Mouse (Mus musculus): ENCODE data around the gene Setd4.

DNA sequence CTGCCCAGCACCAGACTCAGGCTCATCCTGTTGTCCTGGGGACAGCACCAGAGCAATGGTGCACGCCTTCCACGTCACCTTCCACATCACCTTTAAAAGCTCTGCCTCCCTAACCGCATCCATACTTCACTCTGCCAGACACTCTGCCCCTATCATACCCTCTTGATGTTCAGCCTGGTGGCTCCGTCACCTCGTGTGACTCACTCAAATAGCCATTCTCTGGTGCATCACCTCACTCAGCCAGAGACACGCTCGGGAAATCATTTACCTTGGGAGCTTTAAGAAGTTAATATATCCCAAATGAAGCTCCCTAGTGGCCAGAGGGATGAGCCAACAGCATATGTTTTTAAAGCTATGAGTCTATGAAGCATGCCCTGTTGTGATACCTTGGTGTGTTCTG is 7.1 kb downstream of the Setd4 start:
- TF ChIP-seq CTCF (IDR thresholded peaks at IDR 0.05; ENCODE audit: control insufficient read depth, insufficient read depth, insufficient read length) = no peak
- no peak for TF ChIP-seq FOSL1 (IDR thresholded peaks at IDR 0.05; ENCODE audit: insufficient read depth, low read length, poor library complexity, severe bottlenecking)
- TF ChIP-seq MAX (IDR thresholded peaks at IDR 0.05) = no peak
- TF ChIP-seq USF1 (IDR thresholded peaks at IDR 0.05; ENCODE audit: low read depth) = no peak
- TF ChIP-seq MYOG (IDR thresholded peaks at IDR 0.05; ENCODE audit: control insufficient read depth, extremely low read depth, insufficient read length) = no peak
- no peak for TF ChIP-seq MYOD1 (IDR thresholded peaks at IDR 0.05; ENCODE audit: control insufficient read depth, insufficient read length, low read depth)
- TF ChIP-seq CEBPB (IDR thresholded peaks at IDR 0.05; ENCODE audit: low read depth) = no peak

All from C2C12 (cell line).